Mouse (Mus musculus): Measurements from ENCODE around the gene Ube4a. TPM values are rescaled to one million over a fixed set of nuclear protein-coding genes. Genes with fewer than 3 reads are reported as not detected.
A peak's percentile ranks its signal among the peaks of the same experiment; 100 is the strongest.

Gene Ube4a
- polyA plus RNA-seq, 1 experiment: 2.0 TPM

- H3K9me3 ChIP-seq: no peaks in the 10 kb centered on the region
- H3K36me3 ChIP-seq (replicated peaks; ENCODE audit: low read length): peaks cover 46% of the 10 kb centered on the region
- H3K4me1 ChIP-seq: peaks cover 86% of the 10 kb centered on the region
- no peak overlapping the region for H3K4me3 ChIP-seq (replicated peaks)
- no peaks in the 10 kb centered on the region for H3K27me3 ChIP-seq (replicated peaks)
- TF ChIP-seq GATA1 (IDR thresholded peaks at IDR 0.05; ENCODE audit: borderline replicate concordance, low read length): no peak
- no peak for TF ChIP-seq FLI1 (IDR thresholded peaks at IDR 0.05; ENCODE audit: low read length)
Measured at GRCm38 (mm10) chr9:44877686-44878085, 87.7 kb downstream of the Ube4a start.

GRCm38 (mm10) chr9:44875476-44875875, 89.9 kb downstream of the Ube4a start:
- no peak overlapping the region for H3K4me3 ChIP-seq (replicated peaks)
- no peaks in the 10 kb centered on the region for H3K27me3 ChIP-seq (replicated peaks)
- H3K36me3 ChIP-seq (replicated peaks; ENCODE audit: low read length): peaks cover 66% of the 10 kb centered on the region
- no peaks in the 10 kb centered on the region for H3K9me3 ChIP-seq
- peaks cover 96% of the 10 kb centered on the region for H3K4me1 ChIP-seq
- TF ChIP-seq GATA1 (IDR thresholded peaks at IDR 0.05; ENCODE audit: borderline replicate concordance, low read length) (no peak), FLI1 (IDR thresholded peaks at IDR 0.05; ENCODE audit: low read length) (no peak)

GRCm38 (mm10) chr9:44874198-44874597, 91.2 kb downstream of the Ube4a start:
- Histone ChIP-seq H3K9me3 (no peaks in the 10 kb centered on the region), H3K27me3 (replicated peaks) (no peaks in the 10 kb centered on the region), H3K4me3 (replicated peaks) (peak overlapping the region; percentile 7), H3K36me3 (replicated peaks; ENCODE audit: low read length) (peaks cover 79% of the 10 kb centered on the region), H3K4me1 (peaks cover 96% of the 10 kb centered on the region)
- TF ChIP-seq GATA1 (IDR thresholded peaks at IDR 0.05; ENCODE audit: borderline replicate concordance, low read length): no peak
- no peak for TF ChIP-seq FLI1 (IDR thresholded peaks at IDR 0.05; ENCODE audit: low read length)

GRCm38 (mm10) chr9:44873665-44874064, 91.7 kb downstream of the Ube4a start:
- TF ChIP-seq FLI1 (IDR thresholded peaks at IDR 0.05; ENCODE audit: low read length) (no peak), GATA1 (IDR thresholded peaks at IDR 0.05; ENCODE audit: borderline replicate concordance, low read length) (no peak)
- no peaks in the 10 kb centered on the region for H3K27me3 ChIP-seq (replicated peaks)
- H3K36me3 ChIP-seq (replicated peaks; ENCODE audit: low read length): peaks cover 81% of the 10 kb centered on the region
- no peaks in the 10 kb centered on the region for H3K9me3 ChIP-seq
- peaks cover 96% of the 10 kb centered on the region for H3K4me1 ChIP-seq
- H3K4me3 ChIP-seq (replicated peaks): no peak overlapping the region

Other genes with a start within 250 kb of the Ube4a start
- 10.5 and 16.0 TPM in 2 replicates for gene Phldb1, start 230.4 kb downstream of the Ube4a start, polyA plus RNA-seq (2012; ENCODE audit: insufficient read depth, low replicate concordance)
- gene Arcn1, start 197.8 kb downstream of the Ube4a start, polyA plus RNA-seq (2012; ENCODE audit: insufficient read depth, low replicate concordance): 1.8 and 5.9 TPM in 2 replicates
- gene Ift46, start 197.7 kb downstream of the Ube4a start, polyA plus RNA-seq (2012; ENCODE audit: insufficient read depth, low replicate concordance): 3.7 TPM in 1 of 2 replicates, not detected in the other
- not detected in 2 replicates for gene Tmem25, start 166.3 kb downstream of the Ube4a start, polyA plus RNA-seq (2012; ENCODE audit: insufficient read depth, low replicate concordance)
- 0.56 TPM in 1 of 2 replicates, not detected in the other for gene Ttc36, start 162.5 kb downstream of the Ube4a start, polyA plus RNA-seq (2012; ENCODE audit: insufficient read depth, low replicate concordance)
- 3.1 and 5.9 TPM in 2 replicates for gene Kmt2a, start 84.3 kb downstream of the Ube4a start, polyA plus RNA-seq (2012; ENCODE audit: insufficient read depth, low replicate concordance)
- gene Atp5l, start 44.9 kb downstream of the Ube4a start, polyA plus RNA-seq (2012; ENCODE audit: insufficient read depth, low replicate concordance): 26.7 and 39.7 TPM in 2 replicates
- gene Cd3g, start 14.8 kb upstream of the Ube4a start, polyA plus RNA-seq (2012; ENCODE audit: insufficient read depth, low replicate concordance): not detected in 2 replicates
- gene Cd3d, start 16.2 kb upstream of the Ube4a start, polyA plus RNA-seq (2012; ENCODE audit: insufficient read depth, low replicate concordance): not detected in 2 replicates
- gene Cd3e, start 44.0 kb upstream of the Ube4a start, polyA plus RNA-seq (2012; ENCODE audit: insufficient read depth, low replicate concordance): not detected in 2 replicates
- gene Mpzl2, start 74.2 kb upstream of the Ube4a start, polyA plus RNA-seq (2012; ENCODE audit: insufficient read depth, low replicate concordance): not detected in 2 replicates
- gene Mpzl3, start 89.6 kb upstream of the Ube4a start, polyA plus RNA-seq (2012; ENCODE audit: insufficient read depth, low replicate concordance): not detected in 2 replicates
- 0.40 TPM in 1 of 2 replicates, not detected in the other for gene Jaml, start 113.6 kb upstream of the Ube4a start, polyA plus RNA-seq (2012; ENCODE audit: insufficient read depth, low replicate concordance)
- gene Scn2b, start 152.2 kb upstream of the Ube4a start, polyA plus RNA-seq (2012; ENCODE audit: insufficient read depth, low replicate concordance): 0.09 TPM in 1 of 2 replicates, not detected in the other
- gene Scn4b, start 172.8 kb upstream of the Ube4a start, polyA plus RNA-seq (2012; ENCODE audit: insufficient read depth, low replicate concordance): not detected in 2 replicates
- gene BC049352, start 216.4 kb upstream of the Ube4a start, polyA plus RNA-seq (2012; ENCODE audit: insufficient read depth, low replicate concordance): 0.13 TPM in 1 of 2 replicates, not detected in the other
- gene Tmprss4, start 238.5 kb upstream of the Ube4a start, polyA plus RNA-seq (2012; ENCODE audit: insufficient read depth, low replicate concordance): not detected in 2 replicates